Comparison of ENCODE assay signal across 21 mouse cellular contexts in the genomic region with DNA sequence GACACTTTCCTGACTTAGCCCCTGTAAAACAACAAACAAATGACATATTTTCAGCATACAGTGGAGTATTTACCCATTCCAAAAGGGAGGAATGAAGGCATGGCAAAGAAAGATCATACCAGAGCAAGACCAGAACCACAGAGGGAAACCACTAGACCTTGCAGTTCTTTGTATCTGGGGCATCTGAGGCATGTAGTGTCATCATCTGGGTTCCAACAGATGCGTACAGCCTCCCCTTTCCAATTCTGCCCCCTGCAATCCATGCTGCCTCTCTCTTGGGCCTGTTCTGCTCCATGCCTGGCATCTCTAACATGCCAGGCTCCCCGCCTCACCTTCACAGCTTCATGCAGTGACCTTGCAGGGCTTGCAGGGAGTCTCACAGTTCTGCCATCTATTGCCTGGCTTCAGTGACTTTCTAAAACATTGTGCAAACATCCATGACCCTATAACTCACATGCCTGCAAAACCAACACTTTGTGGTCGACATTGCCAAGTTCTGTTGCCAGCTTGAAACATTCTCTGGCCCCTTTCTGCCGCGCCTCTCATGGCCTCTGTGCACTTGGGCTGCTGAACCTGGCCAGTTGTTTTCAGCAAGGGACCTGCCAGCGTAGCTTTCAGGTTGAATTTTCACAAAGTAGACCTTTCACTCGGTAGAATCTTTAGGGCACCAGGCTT.
DNase-seq lines count a peak whose midpoint lies in the region; ATAC-seq lines count a peak whose summit lies in the region.
"Had no signal": no experiment of that assay in that cellular context is flagged by ENCODE, and none has a peak within 500 bp of the region (broad histone marks: within the 10 kb centered on the region; RNA-seq: fewer than 3 reads in every experiment).

No protein-coding gene starts in this region.

- no peak for DNase-seq in heart, embryonic 10.5 days (ENCODE audit: low spot score)
- peak; percentile 30 for DNase-seq in kidney, postnatal 14 days
- DNase-seq in 3134 (ENCODE audit: extremely low read depth, insufficient read length, low spot score), result peak; percentile 22
- peak; percentile 33 for DNase-seq in NIH3T3 (ENCODE audit: low read depth)
- DNase-seq: cerebellum, adult 11-12 months; heart, adult 18-20 months; layer of hippocampus, adult 9-11 months; left cerebral cortex, postnatal 4 days; liver; lung, adult 2 months; right cerebral cortex, postnatal 4 days; thymus, postnatal 36 days had no signal

- H3K27ac ChIP-seq in heart, embryonic 16.5 days (ENCODE audit: low read length), result peak overlapping the region; percentile 58
- no peak overlapping the region for H3K27ac ChIP-seq in heart, embryonic 10.5 days
- H3K27ac ChIP-seq in kidney, embryonic 16.5 days (ENCODE audit: low read length), result no peak overlapping the region
- no peak overlapping the region for H3K27ac ChIP-seq in forebrain, embryonic 15.5 days (replicated peaks)
- H3K27ac ChIP-seq: embryonic facial prominence, embryonic 13.5 days; hindbrain, embryonic 12.5 days; left cerebral cortex, adult 2 months; midbrain, embryonic 12.5 days; neural tube, embryonic 12.5 days had no signal

- peaks cover 17% of the 10 kb centered on the region for H3K4me1 ChIP-seq in heart, embryonic 16.5 days (ENCODE audit: control insufficient read depth, insufficient read depth, low read length)
- peaks cover 11% of the 10 kb centered on the region; the same call in 1 of the 2 replicates for H3K4me1 ChIP-seq in heart, embryonic 10.5 days
- H3K4me1 ChIP-seq in kidney, embryonic 16.5 days (ENCODE audit: insufficient read depth, low read length), result peaks cover 5% of the 10 kb centered on the region; the same call in 1 of the 2 replicates
- H3K4me1 ChIP-seq in forebrain, embryonic 15.5 days, result no peaks in the 10 kb centered on the region
- H3K4me1 ChIP-seq: hindbrain, embryonic 12.5 days; midbrain, embryonic 12.5 days; neural tube, embryonic 12.5 days had no signal

- H3K9me3 ChIP-seq in heart, embryonic 16.5 days (replicated peaks; ENCODE audit: control insufficient read depth, low read length), result 0 out of 2 replicates have a peak, but pooled peaks cover 3% of the 10 kb centered on the region
- no peaks in the 10 kb centered on the region for H3K9me3 ChIP-seq in heart, embryonic 10.5 days
- H3K9me3 ChIP-seq in kidney, embryonic 16.5 days (ENCODE audit: low read length), result no peaks in the 10 kb centered on the region
- no peaks in the 10 kb centered on the region for H3K9me3 ChIP-seq in forebrain, embryonic 15.5 days
- H3K9me3 ChIP-seq: embryonic facial prominence, embryonic 13.5 days; hindbrain, embryonic 12.5 days; midbrain, embryonic 12.5 days; neural tube, embryonic 12.5 days had no signal

- no peaks in the 10 kb centered on the region for H3K36me3 ChIP-seq in heart, embryonic 16.5 days (ENCODE audit: control insufficient read depth, insufficient read depth)
- H3K36me3 ChIP-seq in heart, embryonic 10.5 days, result no peaks in the 10 kb centered on the region
- H3K36me3 ChIP-seq in kidney, embryonic 16.5 days (ENCODE audit: insufficient read depth, low read length), result no peaks in the 10 kb centered on the region
- H3K36me3 ChIP-seq in forebrain, embryonic 15.5 days, result no peaks in the 10 kb centered on the region
- H3K36me3 ChIP-seq: embryonic facial prominence, embryonic 13.5 days; hindbrain, embryonic 12.5 days; midbrain, embryonic 12.5 days; neural tube, embryonic 12.5 days had no signal

- no peak overlapping the region for H3K9ac ChIP-seq in heart, embryonic 16.5 days (ENCODE audit: low read length)
- H3K9ac ChIP-seq in kidney, embryonic 16.5 days (replicated peaks; ENCODE audit: low read length), result no peak overlapping the region
- no peak overlapping the region for H3K9ac ChIP-seq in forebrain, embryonic 15.5 days (replicated peaks)
- H3K9ac ChIP-seq: embryonic facial prominence, embryonic 13.5 days; hindbrain, embryonic 12.5 days; midbrain, embryonic 12.5 days; neural tube, embryonic 12.5 days had no signal

- no peak overlapping the region for H3K4me3 ChIP-seq in heart, embryonic 16.5 days (ENCODE audit: low read length)
- H3K4me3 ChIP-seq in heart, embryonic 10.5 days, result no peak overlapping the region
- no peak overlapping the region for H3K4me3 ChIP-seq in kidney, embryonic 16.5 days (ENCODE audit: low read length)
- no peak overlapping the region for H3K4me3 ChIP-seq in forebrain, embryonic 15.5 days
- H3K4me3 ChIP-seq: embryonic facial prominence, embryonic 13.5 days; hindbrain, embryonic 12.5 days; left cerebral cortex, adult 2 months; midbrain, embryonic 12.5 days; neural tube, embryonic 12.5 days had no signal

- no peak for ATAC-seq in heart, embryonic 16.5 days (replicated peaks; ENCODE audit: extremely low read depth, insufficient read depth, low FRiP score)
- no peak for ATAC-seq in kidney, embryonic 16.5 days (ENCODE audit: low FRiP score, low TSS enrichment)
- ATAC-seq in forebrain, embryonic 15.5 days (replicated peaks), result no peak
- ATAC-seq: inflammation-experienced regulatory T-cells, adult 6 months had no signal

- H3K27me3 ChIP-seq in heart, embryonic 16.5 days (ENCODE audit: control insufficient read depth, insufficient read depth, low read length), result no peaks in the 10 kb centered on the region
- no peaks in the 10 kb centered on the region for H3K27me3 ChIP-seq in heart, embryonic 10.5 days (ENCODE audit: insufficient read depth, poor library complexity, severe bottlenecking)
- H3K27me3 ChIP-seq in kidney, embryonic 16.5 days (ENCODE audit: insufficient read depth, low read length), result no peaks in the 10 kb centered on the region
- no peaks in the 10 kb centered on the region for H3K27me3 ChIP-seq in forebrain, embryonic 15.5 days
- H3K27me3 ChIP-seq: embryonic facial prominence, embryonic 13.5 days; hindbrain, embryonic 12.5 days had no signal

- WGBS in heart, embryonic 16.5 days, result 73% methylated on average over 7 of the region's 7 CpGs
- WGBS in heart, embryonic 10.5 days, result 85% methylated on average over 7 of the region's 7 CpGs
- WGBS in kidney, embryonic 16.5 days, result 71% methylated on average over 7 of the region's 7 CpGs
- WGBS in forebrain, embryonic 15.5 days, result 93% methylated on average over 7 of the region's 7 CpGs

- no peak overlapping the region for H3K4me2 ChIP-seq in heart, embryonic 16.5 days (ENCODE audit: low read depth, low read length)
- H3K4me2 ChIP-seq in kidney, embryonic 16.5 days (replicated peaks; ENCODE audit: low read depth, low read length), result no peak overlapping the region
- no peak overlapping the region for H3K4me2 ChIP-seq in forebrain, embryonic 15.5 days (replicated peaks)
- H3K4me2 ChIP-seq: embryonic facial prominence, embryonic 13.5 days; hindbrain, embryonic 12.5 days; midbrain, embryonic 12.5 days; neural tube, embryonic 12.5 days had no signal
